19 mouse cellular contexts compared by ENCODE assay signal in the genomic region with DNA sequence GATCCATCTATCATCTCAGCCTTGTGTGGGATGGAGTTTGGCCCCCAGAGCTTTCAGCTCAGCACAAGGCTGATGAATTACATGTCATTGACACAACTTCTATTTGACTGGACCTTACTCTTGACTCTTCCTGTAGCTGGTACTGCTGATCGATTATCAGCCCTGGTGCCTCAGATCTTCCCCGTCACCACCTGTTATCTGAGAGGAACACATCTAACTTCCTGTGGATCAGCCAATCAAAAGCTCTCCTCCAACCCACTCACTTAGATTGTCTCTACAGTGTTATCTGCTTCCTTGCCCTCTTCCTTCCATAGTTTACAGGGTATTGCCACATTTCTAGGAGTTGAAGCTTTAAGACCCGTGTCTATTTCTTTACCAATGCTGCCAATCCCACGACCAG. TPM values are rescaled to one million over a fixed set of nuclear protein-coding genes. Genes with fewer than 3 reads are reported as not detected.
"Had no signal": no experiment of that assay in that cellular context is flagged by ENCODE, and none has a peak within 500 bp of the region (broad histone marks: within the 10 kb centered on the region; RNA-seq: fewer than 3 reads in every experiment).

No protein-coding gene starts in this region.

- H3K4me2 ChIP-seq: limb, embryonic 15.5 days; neural tube, embryonic 12.5 days had no signal

- H3K9ac ChIP-seq: limb, embryonic 15.5 days; neural tube, embryonic 12.5 days had no signal

- H3K27me3 ChIP-seq: limb, embryonic 15.5 days; neural tube, embryonic 12.5 days had no signal

- H3K9me3 ChIP-seq: limb, embryonic 15.5 days; midbrain, embryonic 10.5 days; neural tube, embryonic 12.5 days had no signal

- DNase-seq: kidney, adult 18-20 months; kidney, postnatal 10 days; lung, adult 2 months; lung, postnatal 36 days; midbrain, embryonic 14.5 days; thymus, postnatal 4 days had no signal

- H3K4me3 ChIP-seq: limb, embryonic 15.5 days; midbrain, embryonic 10.5 days; myocyte; neural tube, embryonic 12.5 days had no signal

- H3K36me3 ChIP-seq: limb, embryonic 15.5 days; midbrain, embryonic 10.5 days; neural tube, embryonic 12.5 days had no signal

- ATAC-seq: lung, postnatal 0 days had no signal

- H3K27ac ChIP-seq: limb, embryonic 15.5 days; midbrain, embryonic 10.5 days; neural tube, embryonic 12.5 days; stomach, postnatal 0 days had no signal

- H3K4me1 ChIP-seq: limb, embryonic 15.5 days; neural tube, embryonic 12.5 days had no signal

RNA-seq across cellular contexts. Expression of a gene that starts 6.9 kb away (rescaled TPM):
- total RNA-seq: layer of hippocampus, postnatal 25 days; left cerebral cortex, postnatal 25 days had no signal
- polyA plus RNA-seq: kidney, embryonic 14.5 days; limb, embryonic 11.5 days; midbrain, embryonic 10.5 days; neural tube, embryonic 12.5 days had no signal

RNA-seq across cellular contexts. Expression of a gene that starts 30.8 kb away (rescaled TPM):
- total RNA-seq: layer of hippocampus, postnatal 25 days; left cerebral cortex, adult 8-10 months; left cerebral cortex, postnatal 25 days; megakaryocyte progenitor cell, adult 5-6 weeks; neutrophil, adult 5-6 weeks had no signal
- polyA plus RNA-seq: kidney, embryonic 14.5 days; limb, embryonic 11.5 days; limb, embryonic 15.5 days; lung, postnatal 0 days; midbrain, embryonic 10.5 days; midbrain, embryonic 14.5 days; myocyte; neural tube, embryonic 12.5 days had no signal

RNA-seq across cellular contexts. Expression of a gene that starts 41.3 kb away (rescaled TPM):
- total RNA-seq: left cerebral cortex, postnatal 25 days had no signal
- polyA plus RNA-seq: kidney, embryonic 14.5 days; limb, embryonic 11.5 days; midbrain, embryonic 10.5 days; midbrain, embryonic 14.5 days; myocyte; neural tube, embryonic 12.5 days had no signal
